Mouse (Mus musculus): Measurements from ENCODE around the gene Ttc41.
A peak's percentile ranks its signal among the peaks of the same experiment; 100 is the strongest.

DNA sequence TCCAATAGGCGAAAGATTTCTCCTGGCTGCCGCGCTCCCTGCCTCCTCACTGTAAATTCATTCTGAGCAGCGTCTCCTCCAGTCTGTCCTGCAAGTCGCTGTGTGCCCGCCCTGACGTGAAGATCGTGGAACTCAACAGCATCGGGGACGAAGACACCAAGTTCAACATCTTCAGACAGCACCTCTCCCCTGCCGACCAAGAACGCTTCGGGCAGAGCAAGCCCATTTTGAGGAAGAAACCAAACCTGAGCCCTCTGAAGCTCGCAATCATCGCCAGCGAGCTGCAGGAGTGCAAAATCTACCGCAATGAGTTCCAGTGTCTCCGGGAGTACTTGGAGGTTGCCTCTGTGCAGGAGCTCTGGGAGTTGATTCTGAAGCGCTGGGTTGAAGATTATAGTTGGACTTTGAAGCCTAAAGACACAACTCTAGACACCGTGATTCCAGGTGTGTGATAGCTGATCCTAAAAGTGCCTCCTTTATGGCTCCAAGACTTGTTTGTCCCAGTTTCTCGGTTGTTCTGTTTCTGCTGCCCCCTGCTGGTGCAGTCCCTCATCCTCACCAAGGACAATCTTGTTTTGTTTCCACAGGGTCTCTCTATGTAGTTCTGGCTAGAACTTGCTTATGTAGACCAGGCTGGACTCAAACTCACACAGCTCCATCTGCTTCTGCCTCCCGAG lies 25.4 kb downstream of the Ttc41 start:
- TF ChIP-seq CTCF (IDR thresholded peaks at IDR 0.05; ENCODE audit: low read depth) (peak; percentile 87), EP300 (IDR thresholded peaks at IDR 0.05; ENCODE audit: low read depth) (no peak)

Measured in liver, postnatal 0 days (tissue).